Mouse (Mus musculus) CH12.LX (cell line): Measurements from ENCODE around the gene Rundc3a. TPM values are rescaled to one million over a fixed set of nuclear protein-coding genes. Genes with fewer than 3 reads are reported as not detected.

Experiments
- DNase-seq: peaks from one replicate; pipeline ENCODE4 v3.0.0-alpha.2; 2013; ENCODE audit errors: extremely low read depth
- H3K27ac ChIP-seq: 2 replicates; pipeline ENCODE4 v1.5.1; 2012; ENCODE audit warnings: low read depth, mild to moderate bottlenecking, control low read depth, moderate library complexity; ENCODE audit not compliant: insufficient read depth
- H3K27me3 ChIP-seq: replicated peaks from 2 replicates; pipeline ENCODE3; 2012; ENCODE audit warnings: inconsistent platforms
- H3K36me3 ChIP-seq, 2 experiments: replicated peaks in 1 of 2; 2 replicates each; pipeline versions ENCODE3 to v1.6.1; 2012; ENCODE audit warnings: inconsistent platforms in 1 of 2, low read length in 1 of 2, mild to moderate bottlenecking in 1 of 2, mixed read lengths in 1 of 2, moderate library complexity in 1 of 2; ENCODE audit not compliant: control insufficient read depth in 1 of 2, insufficient read depth in 1 of 2
- H3K4me1 ChIP-seq, 2 experiments: 2 replicates each; pipeline ENCODE4 v1.6.1; 2012; ENCODE audit warnings: inconsistent platforms in 1 of 2, moderate library complexity in 1 of 2; ENCODE audit not compliant: insufficient read depth in 2 of 2, control insufficient read depth in 1 of 2
- H3K4me2 ChIP-seq: 2 replicates; pipeline ENCODE4 v1.6.1; 2012; ENCODE audit warnings: low read depth, mild to moderate bottlenecking, control low read depth; ENCODE audit not compliant: poor library complexity, insufficient read depth, severe bottlenecking
- H3K4me3 ChIP-seq, 3 experiments: fragments of 150-350 bp in 1 of 3; sonication (generic) in 1 of 3; replicated peaks in 1 of 3; 2 replicates each; pipeline versions ENCODE3 to v1.5.1; 2011 to 2012; ENCODE audit warnings: low read depth in 2 of 3, low read length in 2 of 3, mild to moderate bottlenecking in 2 of 3, moderate library complexity in 2 of 3, control low read depth in 1 of 3, improper control_type of control experiment in 1 of 3, inconsistent platforms in 1 of 3, mixed read lengths in 1 of 3; ENCODE audit not compliant: poor library complexity in 1 of 3
- H3K79me2 ChIP-seq: replicated peaks from 2 replicates; pipeline ENCODE4 v1.6.1; 2012; ENCODE audit warnings: mild to moderate bottlenecking, moderate library complexity; ENCODE audit not compliant: control insufficient read depth, poor library complexity, insufficient read depth, severe bottlenecking; ENCODE audit errors: extremely low read depth
- H3K9ac ChIP-seq: 2 replicates; pipeline ENCODE4 v1.6.1; 2012; ENCODE audit warnings: low read depth, mild to moderate bottlenecking, control low read depth, moderate library complexity; ENCODE audit not compliant: insufficient read depth
- H3K9me3 ChIP-seq: replicated peaks from 2 replicates; pipeline ENCODE3; 2012; ENCODE audit warnings: low read length, inconsistent platforms, mixed read lengths
- BHLHE40 ChIP-seq: IDR thresholded peaks from 2 replicates; pipeline ENCODE4 v1.6.1; 2011; ENCODE audit warnings: mild to moderate bottlenecking, low read depth, low read length, improper control_type of control experiment
- CHD2 ChIP-seq: IDR thresholded peaks from 2 replicates; pipeline ENCODE4 v1.6.1; 2011; ENCODE audit warnings: low read length, improper control_type of control experiment
- CTCF ChIP-seq, 2 experiments: IDR thresholded peaks in 1 of 2; conservative IDR thresholded peaks in 1 of 2; 2 replicates each; pipeline ENCODE4 v1.5.1; 2011 to 2012; ENCODE audit warnings: low read depth in 2 of 2, low read length in 2 of 2, improper control_type of control experiment in 1 of 2, inconsistent platforms in 1 of 2, mild to moderate bottlenecking in 1 of 2, moderate library complexity in 1 of 2
- E2F4 ChIP-seq: IDR thresholded peaks from 2 replicates; pipeline ENCODE4 v1.6.1; 2011; ENCODE audit warnings: low read depth, low read length, improper control_type of control experiment; ENCODE audit not compliant: insufficient replicate concordance
- ELF1 ChIP-seq: IDR thresholded peaks from 2 replicates; pipeline ENCODE4 v1.6.1; 2014; ENCODE audit warnings: low read depth, mild to moderate bottlenecking, inconsistent platforms, low read length, improper control_type of control experiment
- EP300 ChIP-seq: IDR thresholded peaks from 2 replicates; pipeline ENCODE4 v1.6.1; 2011; ENCODE audit warnings: low read length, improper control_type of control experiment
- GABPA ChIP-seq: IDR thresholded peaks from 2 replicates; pipeline ENCODE4 v1.6.1; 2012; ENCODE audit warnings: low read depth, low read length, improper control_type of control experiment, inconsistent platforms; ENCODE audit not compliant: insufficient replicate concordance
- HCFC1 ChIP-seq: IDR thresholded peaks from 2 replicates; pipeline ENCODE4 v1.6.1; 2012; ENCODE audit warnings: low read depth, mild to moderate bottlenecking, inconsistent platforms, low read length, improper control_type of control experiment
- JUN ChIP-seq: IDR thresholded peaks from 2 replicates; pipeline ENCODE4 v1.6.1; 2011; ENCODE audit warnings: low read depth, mild to moderate bottlenecking, low read length, improper control_type of control experiment, moderate library complexity; ENCODE audit not compliant: insufficient read depth
- KAT2A ChIP-seq: IDR thresholded peaks from 2 replicates; pipeline ENCODE4 v1.6.1; 2012; ENCODE audit warnings: low read length, improper control_type of control experiment, inconsistent platforms; ENCODE audit not compliant: insufficient replicate concordance
- MAX ChIP-seq: IDR thresholded peaks from 2 replicates; pipeline ENCODE4 v1.6.1; 2011; ENCODE audit warnings: low read length, improper control_type of control experiment
- MEF2A ChIP-seq: IDR thresholded peaks from 2 replicates; pipeline ENCODE4 v1.6.1; 2014; ENCODE audit warnings: low read depth, mild to moderate bottlenecking, inconsistent platforms, low read length, improper control_type of control experiment, borderline replicate concordance
- MXI1 ChIP-seq: IDR thresholded peaks from 2 replicates; pipeline ENCODE4 v1.6.1; 2011; ENCODE audit warnings: mild to moderate bottlenecking, low read depth, low read length, improper control_type of control experiment
- MYC ChIP-seq: IDR thresholded peaks from 2 replicates; pipeline ENCODE4 v1.6.1; 2011; ENCODE audit warnings: low read depth, mild to moderate bottlenecking, improper control_type of control experiment, low read length
- PAX5 ChIP-seq: IDR thresholded peaks from 2 replicates; pipeline ENCODE4 v1.6.1; 2012; ENCODE audit warnings: low read length, inconsistent platforms, mixed read lengths
- POLR2AphosphoS2 ChIP-seq: IDR thresholded peaks from 2 replicates; pipeline ENCODE4 v1.6.1; 2011; ENCODE audit warnings: low read depth, low read length, improper control_type of control experiment
- RAD21 ChIP-seq: IDR thresholded peaks from 2 replicates; pipeline ENCODE4 v1.6.1; 2011; ENCODE audit warnings: low read depth, mild to moderate bottlenecking, low read length, improper control_type of control experiment, moderate library complexity
- SIN3A ChIP-seq: IDR thresholded peaks from 2 replicates; pipeline ENCODE4 v1.6.1; 2012; ENCODE audit warnings: low read length, improper control_type of control experiment, inconsistent platforms
- USF1 ChIP-seq: IDR thresholded peaks from 2 replicates; pipeline ENCODE4 v1.6.1; 2014; ENCODE audit warnings: low read depth, mild to moderate bottlenecking, inconsistent platforms, low read length, improper control_type of control experiment
- ZC3H11A ChIP-seq: IDR thresholded peaks from 2 replicates; pipeline ENCODE4 v1.6.1; 2012; ENCODE audit warnings: low read depth, mild to moderate bottlenecking, inconsistent platforms, low read length, improper control_type of control experiment
- ZKSCAN1 ChIP-seq: IDR thresholded peaks from 2 replicates; pipeline ENCODE4 v1.6.1; 2012; ENCODE audit warnings: low read depth, inconsistent platforms, low read length, improper control_type of control experiment, borderline replicate concordance
- ZNF384 ChIP-seq: IDR thresholded peaks from 2 replicates; pipeline ENCODE4 v1.6.1; 2012; ENCODE audit warnings: low read depth, low read length, improper control_type of control experiment, inconsistent platforms
- dilution Hi-C: fragments of 300-500 bp; cut with MboI; formaldehyde crosslinking; loops from 2 replicates; pipeline ENCODE4 v1.14.3; 2020; ENCODE audit warnings: low sequenced_read_pairs; ENCODE audit not compliant: extremely low pct_unique_long_range_greater_than_20kb, extremely low pct_ligation_motif_present
- in situ Hi-C: fragments of 300-500 bp; cut with MboI; formaldehyde crosslinking; loops from 3 replicates; pipeline ENCODE4 v1.14.3; 2019; ENCODE audit warnings: low sequenced_read_pairs, low pct_ligation_motif_present, low pct_unique_long_range_greater_than_20kb, mixed read lengths
- polyA plus RNA-seq: library from polyadenylated mRNA; unstranded; fragments of >175 nt; gene quantifications from 2 replicates; pipeline ENCODE4 v1.2.1, GENCODE M21; 2012; ENCODE audit warnings: low read depth; ENCODE audit not compliant: insufficient read length
- total RNA-seq, 2 experiments: library from RNA; depleted of rRNA; stranded (reverse); fragments of 300-350 nt in 1 of 2; fragments of >200 nt in 1 of 2; gene quantifications; 2 replicates each; pipeline ENCODE4 v1.2.3; 2012 to 2014

Gene Rundc3a
- total and polyA plus RNA-seq, 3 experiments = 1.4 to 16.3 (median 3.3) TPM

GRCm38 (mm10) chr11:102408344-102408876, 15.2 kb downstream of the Rundc3a start (continued):
- TF ChIP-seq MEF2A (peak; percentile 87), ELF1 (peak; percentile 75; the same call in 1 of the 2 replicates), EP300 (no peak), JUN (no peak), USF1 (peak; percentile 78), E2F4 (0 out of 2 replicates have a peak, but pooled peaks have one; percentile 81), BHLHE40 (peak; percentile 99), CHD2 (peak; percentile 72), RAD21 (no peak), POLR2AphosphoS2 (peak; percentile 96), HCFC1 (peak; percentile 81), KAT2A (peak; percentile 77; the same call in 1 of the 2 replicates), ZC3H11A (no peak), PAX5 (no peak), GABPA (no peak; the same call in 1 of the 2 replicates), SIN3A (peak; percentile 100), MYC (peak; percentile 100), MAX (peak; percentile 99), ZKSCAN1 (no peak), MXI1 (peak; percentile 98)

- Histone ChIP-seq H3K9me3 (no peaks in the 10 kb centered on the region), H3K4me1 (peaks cover 10 to 40% of the 10 kb centered on the region in 2 experiments), H3K27me3 (no peaks in the 10 kb centered on the region), H3K4me2 (peak overlapping the region; percentile 39), H3K9ac (peak overlapping the region; percentile 57; the same call in 1 of the 2 replicates), H3K4me3 (peak overlapping the region; percentile 14 to 63 (median 39)), H3K27ac (peak overlapping the region; percentile 54; the same call in 1 of the 2 replicates), H3K36me3 (peaks cover 16 to 20% of the 10 kb centered on the region in 2 experiments), H3K79me2 (peaks cover 12% of the 10 kb centered on the region)
- in situ Hi-C loops (loop anchor here (5.0 kb wide), 1 partner anchor 87 kb away; no protein-coding TSS in a partner anchor), dilution Hi-C loops (loop anchor here (25.0 kb wide), 1 partner anchor 97 kb away; the partner anchor contains the start of gene Ubtf)
- TF ChIP-seq ZNF384 (peak; percentile 50; the same call in 1 of the 2 replicates), CTCF (conservative IDR thresholded peaks at IDR 0.05 in 1 of 2, IDR thresholded peaks at IDR 0.05 in 1 of 2; ENCODE audit: low read depth in 2 of 2, low read length in 2 of 2) (no peak)
- no peak for DNase-seq
Observed at GRCm38 (mm10) chr11:102408888-102409794, 15.9 kb downstream of the Rundc3a start.
